Mouse (Mus musculus) liver, embryonic 14.5 days (tissue): ENCODE data around the gene Zfp385a.

ENCODE experiments used
- CTCF ChIP-seq: IDR thresholded peaks from 2 replicates; pipeline ENCODE4 v1.5.1; 2016; ENCODE audit warnings: antibody characterized with exemption, low read depth, control low read depth
- EP300 ChIP-seq: IDR thresholded peaks from 2 replicates; pipeline ENCODE4 v1.6.1; 2016; ENCODE audit warnings: antibody characterized with exemption, low read depth

GRCm38 (mm10) chr15:103305792-103306645 is 33.9 kb downstream of the Zfp385a start:
- no peak for TF ChIP-seq CTCF
- no peak for TF ChIP-seq EP300
